Mouse (Mus musculus): ENCODE measurements around the gene Pcif1. TPM values are rescaled to one million over a fixed set of nuclear protein-coding genes. Genes with fewer than 3 reads are reported as not detected.
A peak's percentile ranks its signal among the peaks of the same experiment; 100 is the strongest.

Gene Pcif1
- polyA plus RNA-seq (2015; fragmentation: Nextera tagmentation; extraction: Ambion mirVana) = 38.4 and 38.6 TPM in 2 replicates

- Histone ChIP-seq H3K4me2 (ENCODE audit: low read depth, low read length) (peak within 1 kb of the TSS; percentile 90), H3K9me3 (ENCODE audit: low read length) (no peaks in the 10 kb centered on the region), H3K27ac (ENCODE audit: low read depth) (peak within 1 kb of the TSS; percentile 100), H3K36me3 (replicated peaks; ENCODE audit: insufficient read depth, low read length) (peaks cover 16% of the 10 kb centered on the region), H3K9ac (replicated peaks) (peak within 1 kb of the TSS; percentile 100), H3K27me3 (ENCODE audit: insufficient read depth, low read length) (no peaks in the 10 kb centered on the region), H3K4me3 (ENCODE audit: low read depth, low read length) (peak within 1 kb of the TSS; percentile 96), H3K4me1 (ENCODE audit: insufficient read depth) (peaks cover 18% of the 10 kb centered on the region)
- ATAC-seq (peak; percentile 82), DNase-seq (peak; percentile 95)
- TF ChIP-seq CTCF (IDR thresholded peaks at IDR 0.05; ENCODE audit: low read depth) (no peak), EP300 (IDR thresholded peaks at IDR 0.05; ENCODE audit: low read depth) (no peak)
- under 1% methylated on average over 38 of the region's 40 CpGs for WGBS (ENCODE audit: insufficient replicate concordance)
These were observed at the start of gene Pcif1 for GRCm38 (mm10) chr2:164879228-164879567. Gene Pcif1, plus strand, starts transcription at chr2:164879304.

GRCm38 (mm10) chr2:164831029-164831428 is 48.1 kb upstream of the Pcif1 start:
- Histone ChIP-seq H3K4me1 (ENCODE audit: insufficient read depth) (peaks cover 16% of the 10 kb centered on the region), H3K9me3 (ENCODE audit: low read length) (no peaks in the 10 kb centered on the region), H3K27ac (ENCODE audit: low read depth) (no peak overlapping the region), H3K36me3 (replicated peaks; ENCODE audit: insufficient read depth, low read length) (peaks cover 8% of the 10 kb centered on the region; the same call in 1 of the 2 replicates), H3K9ac (replicated peaks) (no peak overlapping the region), H3K4me3 (ENCODE audit: low read depth, low read length) (no peak overlapping the region), H3K4me2 (ENCODE audit: low read depth, low read length) (no peak overlapping the region), H3K27me3 (ENCODE audit: insufficient read depth, low read length) (no peaks in the 10 kb centered on the region)
- no peak for TF ChIP-seq EP300 (IDR thresholded peaks at IDR 0.05; ENCODE audit: low read depth)
- TF ChIP-seq CTCF (IDR thresholded peaks at IDR 0.05; ENCODE audit: low read depth) = no peak
- no peak for DNase-seq
- ATAC-seq = peak; percentile 28; the same call in 1 of the 2 replicates
- WGBS (ENCODE audit: insufficient replicate concordance) = 71% methylated on average over 10 of the region's 10 CpGs

GRCm38 (mm10) chr2:164832032-164832747 is 46.9 kb upstream of the Pcif1 start:
- TF ChIP-seq EP300 (IDR thresholded peaks at IDR 0.05; ENCODE audit: low read depth) (no peak), CTCF (IDR thresholded peaks at IDR 0.05; ENCODE audit: low read depth) (no peak)
- Histone ChIP-seq H3K4me1 (ENCODE audit: insufficient read depth) (peaks cover 16% of the 10 kb centered on the region), H3K4me2 (ENCODE audit: low read depth, low read length) (peak overlapping the region; percentile 98), H3K27me3 (ENCODE audit: insufficient read depth, low read length) (no peaks in the 10 kb centered on the region), H3K9ac (replicated peaks) (no peak overlapping the region), H3K27ac (ENCODE audit: low read depth) (peak overlapping the region; percentile 88; the same call in 1 of the 2 replicates), H3K4me3 (ENCODE audit: low read depth, low read length) (peak overlapping the region; percentile 60), H3K9me3 (ENCODE audit: low read length) (no peaks in the 10 kb centered on the region), H3K36me3 (replicated peaks; ENCODE audit: insufficient read depth, low read length) (peaks cover 13% of the 10 kb centered on the region)
- DNase-seq (no peak), ATAC-seq (no peak)
- 60% methylated on average over 16 of the region's 16 CpGs for WGBS (ENCODE audit: insufficient replicate concordance)

- H3K4me3 ChIP-seq (ENCODE audit: low read depth, low read length) = peak within 1 kb of the TSS; percentile 60
- no peaks in the 10 kb centered on the region for H3K27me3 ChIP-seq (ENCODE audit: insufficient read depth, low read length)
- peak within 1 kb of the TSS; percentile 98 for H3K4me2 ChIP-seq (ENCODE audit: low read depth, low read length)
- TF ChIP-seq EP300 (IDR thresholded peaks at IDR 0.05; ENCODE audit: low read depth) = no peak
- peak; percentile 85 for TF ChIP-seq CTCF (IDR thresholded peaks at IDR 0.05; ENCODE audit: low read depth)
- ATAC-seq (peak; percentile 69), DNase-seq (peak; percentile 83)
- H3K9me3 ChIP-seq (ENCODE audit: low read length) = no peaks in the 10 kb centered on the region
- 1% methylated on average over 35 of the region's 35 CpGs for WGBS (ENCODE audit: insufficient replicate concordance)
- peaks cover 11% of the 10 kb centered on the region for H3K36me3 ChIP-seq (replicated peaks; ENCODE audit: insufficient read depth, low read length)
- peaks cover 16% of the 10 kb centered on the region for H3K4me1 ChIP-seq (ENCODE audit: insufficient read depth)
- H3K9ac ChIP-seq (replicated peaks) = peak within 1 kb of the TSS; percentile 71
- peak within 1 kb of the TSS; percentile 88 for H3K27ac ChIP-seq (ENCODE audit: low read depth)
These were observed 46.3 kb upstream of the Pcif1 start, which contains the start of gene Ctsa for GRCm38 (mm10) chr2:164832748-164833301. Gene Ctsa, plus strand, starts transcription at chr2:164832873.

- ATAC-seq (peak; percentile 67), DNase-seq (peak; percentile 89)
- peaks cover 16% of the 10 kb centered on the region for H3K36me3 ChIP-seq (replicated peaks; ENCODE audit: insufficient read depth, low read length)
- peak within 1 kb of the TSS; percentile 71 for H3K9ac ChIP-seq (replicated peaks)
- peak within 1 kb of the TSS; percentile 60 for H3K4me3 ChIP-seq (ENCODE audit: low read depth, low read length)
- no peaks in the 10 kb centered on the region for H3K9me3 ChIP-seq (ENCODE audit: low read length)
- H3K27me3 ChIP-seq (ENCODE audit: insufficient read depth, low read length) = no peaks in the 10 kb centered on the region
- H3K27ac ChIP-seq (ENCODE audit: low read depth) = peak within 1 kb of the TSS; percentile 88
- peak within 1 kb of the TSS; percentile 98 for H3K4me2 ChIP-seq (ENCODE audit: low read depth, low read length)
- WGBS (ENCODE audit: insufficient replicate concordance) = 0% methylated on average over 31 of the region's 31 CpGs
- TF ChIP-seq CTCF (IDR thresholded peaks at IDR 0.05; ENCODE audit: low read depth) = peak; percentile 51
- peak; percentile 49; the same call in 1 of the 2 replicates for TF ChIP-seq EP300 (IDR thresholded peaks at IDR 0.05; ENCODE audit: low read depth)
- peaks cover 16% of the 10 kb centered on the region for H3K4me1 ChIP-seq (ENCODE audit: insufficient read depth)
These were observed 45.7 kb upstream of the Pcif1 start, which contains the start of gene Neurl2 for GRCm38 (mm10) chr2:164833314-164833959. Gene Neurl2, minus strand, starts transcription at chr2:164833456.

- Histone ChIP-seq H3K36me3 (replicated peaks; ENCODE audit: insufficient read depth, low read length) (peaks cover 26% of the 10 kb centered on the region), H3K9me3 (ENCODE audit: low read length) (no peaks in the 10 kb centered on the region), H3K27me3 (ENCODE audit: insufficient read depth, low read length) (no peaks in the 10 kb centered on the region), H3K4me3 (ENCODE audit: low read depth, low read length) (peak overlapping the region; percentile 60), H3K4me2 (ENCODE audit: low read depth, low read length) (peak overlapping the region; percentile 98), H3K27ac (ENCODE audit: low read depth) (peak overlapping the region; percentile 12; the same call in 1 of the 2 replicates), H3K4me1 (ENCODE audit: insufficient read depth) (peaks cover 16% of the 10 kb centered on the region), H3K9ac (replicated peaks) (peak overlapping the region; percentile 71)
- no peak for ATAC-seq
- WGBS (ENCODE audit: insufficient replicate concordance) = 36% methylated on average over 8 of the region's 8 CpGs
- peak; percentile 13; the same call in 1 of the 2 replicates for TF ChIP-seq CTCF (IDR thresholded peaks at IDR 0.05; ENCODE audit: low read depth)
- no peak for TF ChIP-seq EP300 (IDR thresholded peaks at IDR 0.05; ENCODE audit: low read depth)
- no peak for DNase-seq
These were observed 44.6 kb upstream of the Pcif1 start for GRCm38 (mm10) chr2:164834531-164834930.
